Mouse (Mus musculus): ENCODE results near the gene Lrp6.

- no peak for TF ChIP-seq CTCF (IDR thresholded peaks at IDR 0.05; ENCODE audit: low read depth)
- no peak for TF ChIP-seq EP300 (IDR thresholded peaks at IDR 0.05; ENCODE audit: low read depth)
Measured at GRCm38 (mm10) chr6:134421921-134422320, 144.8 kb downstream of the Lrp6 start.
